Mouse (Mus musculus) adrenal gland, postnatal 36 days (tissue): ENCODE data around the gene Gm4969. TPM values are rescaled to one million over a fixed set of nuclear protein-coding genes. Genes with fewer than 3 reads are reported as not detected.
A peak's percentile ranks its signal among the peaks of the same experiment; 100 is the strongest.

Source experiments
- DNase-seq, 2 experiments: peaks; one replicate each; pipeline ENCODE4 v3.0.0; 2021; ENCODE audit warnings: mixed read lengths in 1 of 2
- total RNA-seq, 2 experiments: library from RNA; stranded (reverse); gene quantifications; 2 replicates each; pipeline ENCODE4 v1.2.3; 2021

The Gm4969 gene
- total RNA-seq, 2 experiments from 2014 or later, result not detected

- DNase-seq, result no peak
Measured at GRCm38 (mm10) chr7:19136673-19137334, 18.6 kb upstream of the Gm4969 start.

DNA sequence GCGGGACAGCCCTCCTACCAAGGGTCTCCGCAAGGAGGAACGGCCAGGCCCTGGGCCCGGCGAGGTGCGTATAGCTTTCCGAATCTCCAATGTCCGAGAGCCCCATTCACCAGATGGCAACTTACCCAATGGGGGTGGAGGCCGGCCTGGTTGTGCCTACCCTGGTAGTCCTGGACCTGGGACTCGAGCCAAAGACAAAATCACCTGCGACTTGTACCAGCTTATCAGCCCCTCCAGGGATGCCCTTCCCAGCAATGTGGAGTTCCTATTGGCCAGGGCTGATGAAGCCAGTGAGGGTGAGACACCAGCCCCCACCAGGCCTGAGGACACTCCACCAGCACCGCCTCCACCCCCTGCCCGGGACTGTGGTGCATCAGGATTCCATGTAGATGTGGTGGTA, 18.0 kb upstream of the Gm4969 start:
- no peak for DNase-seq

DNA sequence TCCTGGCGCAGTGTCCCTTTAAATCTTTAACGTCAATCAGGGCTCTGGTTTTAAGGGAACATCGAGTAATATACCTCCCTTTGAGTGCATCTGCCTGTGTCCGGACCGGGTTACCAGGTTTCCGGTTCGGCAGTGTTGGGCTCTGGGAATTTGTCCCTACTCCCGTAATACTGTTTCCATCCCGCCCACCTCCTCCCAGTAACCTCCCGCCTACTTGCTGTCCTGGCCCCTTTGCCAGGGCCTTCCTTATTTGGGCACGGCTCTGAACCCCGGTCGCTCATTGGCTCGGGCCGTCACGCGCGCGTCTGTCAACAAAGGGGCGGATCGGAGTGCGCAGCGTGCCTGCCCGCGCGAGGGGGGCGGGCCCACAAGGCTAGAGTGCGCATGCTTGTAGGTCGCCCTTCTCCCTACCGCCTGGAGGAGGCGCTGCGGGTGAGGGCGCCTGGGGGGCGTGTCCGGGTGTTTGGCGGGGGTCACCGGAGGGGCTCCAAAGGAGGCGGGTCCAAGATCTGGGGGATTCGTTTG, 13.2 kb upstream of the Gm4969 start:
- DNase-seq, result peak; percentile 98

GRCm38 (mm10) chr7:19130657-19131056, 12.5 kb upstream of the Gm4969 start:
- DNase-seq, result peak in 1 of 2 experiments; percentile 39

DNA sequence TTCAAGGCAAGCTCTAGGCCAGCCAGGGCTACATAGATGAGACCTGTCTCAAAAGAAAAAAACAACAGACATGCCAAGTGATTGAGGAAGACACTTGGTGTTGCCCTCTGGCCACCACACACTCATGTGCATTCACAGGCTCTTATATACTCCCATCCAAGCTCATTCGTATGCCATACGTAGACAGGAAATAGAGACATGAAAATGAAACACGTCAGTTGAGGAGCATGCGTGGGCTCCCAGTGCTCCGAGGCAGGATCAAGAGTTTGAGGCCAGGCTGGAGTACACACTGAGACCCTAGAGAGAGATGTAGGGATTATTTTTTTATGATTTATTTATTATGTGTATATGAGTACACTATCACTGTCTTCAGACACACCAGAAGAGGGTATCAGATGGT, 11.2 kb upstream of the Gm4969 start:
- DNase-seq, result no peak

DNA sequence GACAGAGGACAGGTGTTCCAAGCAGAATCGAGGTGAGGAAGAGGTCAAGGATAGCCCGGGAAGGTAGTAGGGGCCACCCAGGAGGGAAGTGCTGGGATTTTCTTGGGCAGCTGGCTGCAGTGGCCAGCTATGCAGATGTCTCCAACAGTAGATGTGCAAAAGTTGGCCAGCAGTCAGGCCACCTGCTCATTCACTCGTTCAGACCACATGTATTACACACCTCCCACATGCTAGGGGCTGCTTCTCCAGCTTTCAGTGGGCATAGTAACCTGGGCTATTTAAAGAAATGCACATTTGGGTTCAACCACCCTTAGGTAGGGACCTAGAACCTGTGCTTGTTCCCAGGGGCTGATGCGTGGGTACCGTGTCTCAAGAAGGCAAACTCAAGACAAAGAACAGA, 9.6 kb upstream of the Gm4969 start:
- no peak for DNase-seq

DNA sequence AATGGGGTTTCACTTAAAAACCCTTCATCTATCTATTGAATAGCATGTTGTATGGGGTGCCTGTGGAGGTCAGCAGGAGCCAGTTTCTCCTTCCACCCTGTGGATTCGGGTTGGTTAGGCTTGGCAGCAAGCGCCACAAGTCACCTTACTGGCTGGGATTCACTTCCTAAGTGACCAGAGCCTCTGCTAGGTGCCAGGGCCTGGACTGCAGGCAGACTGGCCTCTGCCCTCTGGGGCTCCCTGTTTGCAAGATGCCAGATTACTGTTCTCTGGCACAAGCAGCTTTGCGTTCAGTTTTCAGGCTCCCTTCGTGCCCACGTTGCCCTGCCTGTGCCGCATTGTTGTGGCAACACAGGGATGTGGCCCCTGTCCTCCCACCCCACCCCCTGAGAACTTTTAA, 6.5 kb upstream of the Gm4969 start:
- no peak for DNase-seq

DNA sequence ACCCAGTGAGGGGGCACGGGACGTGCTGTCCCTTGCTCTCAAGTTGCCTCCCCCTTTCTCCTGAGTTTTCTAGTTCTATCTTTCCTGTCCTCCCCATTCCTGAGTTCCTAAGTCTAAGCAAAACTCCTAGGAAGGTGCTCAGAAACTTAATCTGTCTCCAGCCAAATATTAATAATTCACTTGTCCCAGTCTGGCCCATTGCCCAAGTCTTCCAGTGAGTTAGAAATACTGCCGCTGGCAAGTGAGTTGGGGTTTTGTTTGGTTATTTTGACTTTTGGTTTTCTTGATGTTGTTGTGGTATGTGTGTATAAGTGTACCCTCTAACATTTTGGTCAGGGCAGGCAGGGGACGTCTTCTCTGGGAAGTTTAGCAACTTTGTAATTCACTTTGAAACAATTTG, 3.5 kb upstream of the Gm4969 start:
- peak in 1 of 2 experiments; percentile 47 for DNase-seq

DNA sequence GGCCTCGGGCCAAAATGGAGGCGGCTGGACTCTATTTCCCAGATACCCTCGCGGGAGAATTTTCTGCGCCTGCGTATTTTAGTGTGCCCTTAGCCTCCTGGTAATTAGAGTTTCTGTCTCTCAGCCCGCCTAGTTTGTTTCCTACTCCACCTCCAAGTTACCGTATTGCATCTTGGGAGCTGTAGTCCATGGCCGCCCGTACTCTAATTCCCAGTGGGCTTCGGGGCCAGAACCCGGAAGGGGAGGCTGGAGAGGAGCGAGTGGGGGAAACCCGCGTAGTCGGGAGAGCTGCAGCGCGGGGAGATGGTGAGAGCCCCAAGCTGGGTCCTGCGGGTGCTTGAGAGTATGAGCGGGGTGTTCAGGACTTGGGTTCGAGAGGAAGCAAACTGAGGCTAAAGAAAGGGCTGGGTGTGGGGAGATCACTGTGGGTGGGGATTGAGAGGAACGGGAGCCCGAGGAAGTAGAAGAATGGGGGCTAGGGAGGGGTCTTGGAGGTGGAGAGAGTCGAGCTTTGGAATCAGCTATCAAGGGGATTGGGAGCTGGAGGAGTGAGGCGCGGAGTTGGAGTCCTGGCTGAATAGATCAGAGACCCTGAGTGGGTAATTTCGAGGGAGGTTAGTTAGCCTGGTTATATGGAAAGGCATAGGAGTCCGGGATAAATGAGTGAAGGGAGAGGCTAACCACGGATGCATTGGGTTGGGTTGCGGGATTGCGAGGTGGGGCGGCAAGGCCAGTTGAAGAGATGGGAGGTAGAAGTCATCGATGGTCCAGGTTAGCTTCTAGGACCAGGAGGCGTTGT, 1.7 kb upstream of the Gm4969 start, which contains the start of gene Fbxo46:
Fbxo46 (plus strand) TSS at position 229 of the 799 bp plus-strand sequence.
- peak; percentile 93 for DNase-seq

DNA sequence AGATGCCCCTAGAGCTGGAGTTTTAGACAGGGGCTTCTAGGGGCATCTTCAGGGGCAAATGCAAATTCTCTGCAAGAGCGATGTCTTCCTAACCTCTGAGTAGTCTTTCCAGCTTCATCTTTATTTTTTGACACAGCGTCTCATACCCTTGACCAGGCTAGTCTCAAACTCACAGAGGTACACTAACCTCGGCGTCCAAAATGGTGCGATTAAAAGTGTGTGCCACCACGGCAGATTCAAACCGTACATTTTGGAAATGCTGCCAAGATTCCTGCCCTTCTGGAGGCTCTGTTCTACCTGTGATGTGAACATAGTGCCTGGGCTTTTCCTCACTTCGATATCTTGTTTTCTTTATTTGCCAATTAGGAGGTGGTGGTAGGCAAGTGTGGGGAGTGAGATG, 915 bp upstream of the Gm4969 start:
- no peak for DNase-seq

DNA sequence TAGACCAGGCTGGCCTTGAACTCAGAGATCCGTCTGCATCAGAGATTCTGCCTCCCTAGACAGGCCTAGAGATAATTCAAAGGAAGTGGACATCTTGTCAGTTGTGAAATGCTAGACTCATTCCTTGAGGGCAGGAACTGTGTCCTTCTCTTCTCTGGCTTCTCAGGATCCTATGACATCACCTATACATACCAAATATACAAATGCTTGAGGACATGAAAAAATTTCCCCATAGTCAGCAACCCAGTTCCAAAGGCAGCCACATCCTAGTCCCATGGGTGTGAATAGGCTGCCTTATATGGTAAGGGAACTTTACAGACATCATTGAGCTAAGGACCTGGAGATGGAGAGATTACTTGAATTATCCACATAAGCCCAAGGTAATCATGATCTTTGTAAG, 8.6 kb downstream of the Gm4969 start:
- peak in 1 of 2 experiments; percentile 22 for DNase-seq

- peak in 1 of 2 experiments; percentile 43 for DNase-seq
Measured at GRCm38 (mm10) chr7:19107436-19107835, 10.7 kb downstream of the Gm4969 start.

- no peak for DNase-seq
Measured at GRCm38 (mm10) chr7:19104486-19104885, 13.7 kb downstream of the Gm4969 start.

DNA sequence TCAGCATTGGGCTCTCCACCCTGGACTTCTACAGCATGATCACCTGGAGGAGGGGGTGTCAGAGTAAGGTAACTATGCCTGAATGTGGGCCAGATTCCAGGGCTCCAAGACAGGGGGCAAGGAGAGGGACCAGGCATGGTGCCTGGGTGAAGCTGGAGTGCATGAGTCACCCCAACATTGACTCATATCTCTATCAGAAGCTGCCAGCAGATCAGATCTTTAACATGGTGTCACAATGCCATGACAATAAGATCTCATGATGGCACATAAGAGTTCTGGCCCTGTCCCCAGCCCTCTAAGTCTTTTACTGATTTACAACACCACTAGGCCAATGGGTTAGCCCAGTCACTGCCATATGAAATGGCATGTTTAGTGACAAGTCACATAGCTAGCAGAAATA, 14.4 kb downstream of the Gm4969 start:
- DNase-seq, result no peak

DNA sequence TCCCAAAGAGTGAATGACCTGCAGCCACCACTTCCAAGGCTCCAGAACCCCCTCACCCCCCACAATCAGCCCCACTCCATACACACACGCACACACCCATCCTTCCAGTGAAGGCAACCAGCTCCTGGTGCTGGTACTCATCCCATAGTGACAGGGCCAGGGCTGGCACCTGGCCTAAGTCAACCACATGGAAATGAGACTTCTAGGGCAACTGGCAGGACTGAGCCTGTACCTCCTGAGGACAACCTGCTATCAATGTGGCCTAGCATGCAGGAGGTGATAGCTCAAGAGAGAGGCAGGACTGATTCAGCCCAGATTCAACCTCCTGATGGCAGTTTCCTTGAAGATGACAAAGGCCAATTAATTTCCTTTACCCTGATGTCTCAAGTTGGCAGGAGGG, 17.9 kb downstream of the Gm4969 start:
- no peak for DNase-seq

- no peak for DNase-seq
Measured at GRCm38 (mm10) chr7:19098811-19099210, 19.4 kb downstream of the Gm4969 start.

DNA sequence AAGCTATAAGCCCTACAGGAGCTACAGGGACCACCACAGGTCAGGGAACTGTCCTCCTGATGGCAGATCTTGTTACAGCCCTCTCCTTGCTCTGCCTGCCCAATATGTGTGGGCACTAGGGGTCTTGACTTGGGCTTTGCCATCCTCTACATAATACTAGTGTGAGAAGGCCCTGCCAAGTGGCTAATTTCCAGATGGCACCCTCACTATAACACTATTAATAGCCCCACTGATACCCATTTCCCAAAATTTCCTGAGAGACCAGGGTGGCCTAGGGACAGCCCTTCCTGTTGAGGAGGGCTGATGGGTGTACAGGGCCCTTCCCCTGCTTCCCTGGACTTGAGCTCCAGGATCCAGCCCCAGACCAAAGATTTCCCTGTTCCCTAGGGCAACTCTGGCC, 20.3 kb downstream of the Gm4969 start:
- no peak for DNase-seq

DNA sequence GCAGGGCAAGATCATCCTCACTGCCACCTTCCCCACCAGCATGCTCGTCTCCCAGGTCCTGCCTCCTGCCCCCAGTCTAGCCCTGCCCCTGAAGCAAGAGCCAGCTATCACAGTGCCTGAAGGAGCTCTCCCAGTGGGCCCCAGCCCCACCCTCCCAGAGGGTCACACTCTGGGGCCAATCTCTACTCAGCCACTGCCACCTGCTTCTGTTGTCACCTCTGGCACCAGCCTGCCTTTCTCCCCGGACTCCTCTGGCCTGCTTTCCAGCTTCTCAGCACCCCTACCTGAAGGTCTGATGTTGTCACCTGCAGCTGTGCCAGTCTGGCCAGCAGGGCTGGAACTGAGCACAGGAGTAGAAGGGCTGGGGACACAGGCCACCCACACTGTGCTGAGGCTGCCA, 21.0 kb downstream of the Gm4969 start:
- no peak for DNase-seq

GRCm38 (mm10) chr7:19096421-19096976, 21.7 kb downstream of the Gm4969 start:
- DNase-seq, result no peak

DNA sequence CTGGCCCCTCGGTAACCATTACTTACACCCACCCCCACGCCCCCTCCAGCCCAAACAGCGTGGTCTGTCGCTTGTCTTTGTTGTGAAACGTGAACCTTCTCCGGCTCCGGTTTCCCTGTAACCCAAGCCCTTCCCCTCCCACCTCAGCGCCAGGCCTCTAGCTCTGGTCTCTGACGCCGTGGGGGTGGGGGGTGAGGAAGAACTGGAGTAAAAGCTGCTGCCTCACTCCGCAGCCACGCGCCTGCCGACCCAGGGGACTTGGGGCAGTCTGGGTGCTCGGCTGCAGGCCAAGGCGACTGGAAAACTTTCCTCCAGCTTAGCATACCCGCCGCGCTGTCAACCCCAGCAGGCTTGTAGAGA, 22.4 kb downstream of the Gm4969 start:
- DNase-seq, result peak; percentile 76 to 91

DNA sequence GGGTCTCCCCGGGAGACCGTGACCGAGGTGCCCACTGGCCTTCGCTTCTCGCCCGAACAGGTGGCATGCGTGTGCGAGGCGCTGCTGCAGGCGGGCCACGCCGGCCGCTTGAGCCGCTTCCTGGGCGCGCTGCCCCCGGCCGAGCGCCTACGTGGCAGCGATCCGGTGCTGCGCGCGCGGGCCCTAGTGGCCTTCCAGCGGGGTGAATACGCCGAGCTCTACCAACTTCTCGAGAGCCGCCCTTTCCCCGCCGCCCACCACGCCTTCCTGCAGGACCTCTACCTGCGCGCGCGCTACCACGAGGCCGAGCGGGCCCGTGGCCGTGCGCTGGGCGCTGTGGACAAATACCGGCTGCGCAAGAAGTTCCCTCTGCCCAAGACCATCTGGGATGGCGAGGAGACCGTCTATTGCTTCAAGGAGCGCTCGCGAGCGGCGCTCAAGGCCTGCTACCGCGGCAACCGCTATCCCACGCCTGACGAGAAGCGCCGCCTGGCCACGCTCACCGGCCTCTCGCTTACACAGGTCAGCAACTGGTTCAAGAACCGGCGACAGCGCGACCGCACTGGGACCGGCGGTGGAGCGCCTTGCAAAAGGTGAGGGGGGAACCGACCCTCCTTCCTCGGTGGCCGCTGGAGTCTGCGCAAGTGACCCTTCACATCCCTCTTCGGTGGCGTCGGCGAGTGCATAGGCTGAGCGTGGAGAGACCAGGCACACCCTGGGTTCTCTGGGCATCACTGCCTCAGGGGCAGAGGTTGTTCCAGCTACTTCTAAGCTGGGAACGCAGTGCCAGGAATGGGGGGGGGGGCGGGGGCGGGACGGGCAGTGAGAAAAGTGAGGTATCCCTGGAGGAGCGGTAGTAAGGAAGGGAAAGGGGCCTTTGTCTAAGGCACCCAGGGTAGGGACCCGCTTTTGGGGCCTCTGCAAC, 23.1 kb downstream of the Gm4969 start:
- peak; percentile 67 to 77 for DNase-seq

DNA sequence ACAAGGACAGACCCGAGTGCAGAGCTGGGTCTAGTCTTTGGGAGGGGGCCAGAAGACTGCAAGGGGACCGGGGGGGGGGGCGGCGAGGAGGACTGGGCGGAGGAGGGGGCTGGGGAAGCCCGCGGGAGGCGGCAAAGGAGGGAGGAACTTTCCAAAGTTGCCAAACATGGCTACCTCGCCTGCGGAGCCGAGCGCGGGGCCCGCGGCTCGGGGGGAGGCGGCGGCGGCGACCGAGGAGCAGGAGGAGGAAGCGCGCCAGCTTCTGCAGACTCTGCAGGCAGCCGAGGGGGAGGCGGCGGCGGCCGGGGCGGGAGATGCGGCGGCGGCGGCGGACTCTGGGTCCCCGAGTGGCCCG, 23.7 kb downstream of the Gm4969 start, which contains the start of gene Six5:
Six5 (plus strand) TSS at position 124 of the 355 bp plus-strand sequence.
- DNase-seq, result peak; percentile 64 to 74
